Mouse (Mus musculus) heart, embryonic 13.5 days (tissue): ENCODE results near the gene Pik3cb. TPM values are rescaled to one million over a fixed set of nuclear protein-coding genes. Genes with fewer than 3 reads are reported as not detected.

ENCODE experiments used
- ATAC-seq: fragments of 200-750 bp; cut with Nextera tagmentation; 2 replicates; pipeline ENCODE4 v1.8.0; 2017; ENCODE audit warnings: moderate TSS enrichment; ENCODE audit not compliant: insufficient number of reproducible peaks, low FRiP score, low TSS enrichment; ENCODE audit errors: extremely low read depth
- H3K27ac ChIP-seq: fragments of 300-500 bp; sonication (generic); replicated peaks from 2 replicates; pipeline ENCODE4 v1.5.1; 2015; ENCODE audit warnings: moderate library complexity, mild to moderate bottlenecking, inconsistent platforms
- H3K27me3 ChIP-seq: fragments of 300-500 bp; sonication (generic); replicated peaks from 2 replicates; pipeline ENCODE4 v1.6.1; 2015; ENCODE audit warnings: mild to moderate bottlenecking, inconsistent platforms
- H3K36me3 ChIP-seq: fragments of 300-500 bp; sonication (generic); 2 replicates; pipeline ENCODE4 v1.6.1; 2015; ENCODE audit warnings: mild to moderate bottlenecking, inconsistent platforms
- H3K4me1 ChIP-seq: fragments of 300-500 bp; sonication (generic); 2 replicates; pipeline ENCODE4 v1.6.1; 2015; ENCODE audit warnings: inconsistent platforms
- H3K4me2 ChIP-seq: fragments of 300-500 bp; sonication (generic); 2 replicates; pipeline ENCODE4 v1.6.1; 2015; ENCODE audit warnings: inconsistent platforms, mild to moderate bottlenecking, moderate library complexity
- H3K4me3 ChIP-seq: fragments of 300-500 bp; sonication (generic); 2 replicates; pipeline ENCODE4 v1.5.1; 2015; ENCODE audit warnings: moderate library complexity, mild to moderate bottlenecking, inconsistent platforms
- H3K9ac ChIP-seq: fragments of 300-500 bp; sonication (generic); 2 replicates; pipeline ENCODE4 v1.6.1; 2015; ENCODE audit warnings: inconsistent platforms, mild to moderate bottlenecking, moderate library complexity
- H3K9me3 ChIP-seq: fragments of 300-500 bp; sonication (generic); 2 replicates; pipeline ENCODE4 v1.6.1; 2016; ENCODE audit warnings: inconsistent platforms
- WGBS: fragments of 180-500 bp; shearing (Covaris S2); methylation state at CpG from one replicate; pipeline ENCODE4 v1.1.7; 2015; ENCODE audit warnings: mixed read lengths; 5-methylcytosine and 5-hydroxymethylcytosine counted together
- polyA plus RNA-seq: library from polyadenylated mRNA; unstranded; fragments of >200 nt; fragmentation: Nextera tagmentation; extraction: Ambion mirVana; gene quantifications from 2 replicates; pipeline ENCODE4 v1.2.1, GENCODE M21; 2015

Pik3cb gene
- polyA plus RNA-seq, 1 experiment from 2014 or later, result 1.8 TPM

DNA sequence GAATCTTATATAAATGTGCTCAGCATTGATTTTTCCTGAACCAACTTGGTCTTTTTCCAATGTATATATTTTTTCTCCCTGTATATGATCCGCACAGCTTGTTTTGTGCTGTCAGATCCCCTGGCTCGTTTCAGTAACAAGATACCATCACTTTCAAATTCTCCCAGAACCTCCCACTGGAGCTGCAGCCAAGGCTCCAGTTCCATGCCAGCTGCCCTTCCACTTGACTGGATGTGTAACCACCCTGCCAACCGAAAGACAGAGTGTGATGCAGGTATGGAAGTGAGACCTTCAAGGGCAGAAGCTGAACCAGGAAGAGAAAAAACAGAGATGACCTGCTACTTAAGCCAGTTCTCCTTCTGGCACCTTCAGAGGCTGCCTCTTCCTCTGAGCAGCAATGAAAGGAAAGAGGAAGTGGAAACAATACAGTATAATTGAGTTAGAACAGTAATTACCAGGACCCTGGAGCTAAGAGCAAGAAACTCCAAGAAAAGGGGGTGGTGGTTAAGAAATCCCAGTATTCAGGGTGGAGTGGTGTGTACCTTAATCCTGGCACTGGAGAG lies 24.3 kb upstream of the Pik3cb start:
- Histone ChIP-seq H3K27me3 (peaks cover 27% of the 10 kb centered on the region), H3K4me1 (0 out of 2 replicates have a peak, but pooled peaks cover 4% of the 10 kb centered on the region), H3K4me2 (no peak overlapping the region), H3K27ac (no peak overlapping the region), H3K36me3 (no peaks in the 10 kb centered on the region), H3K9me3 (no peaks in the 10 kb centered on the region), H3K9ac (no peak overlapping the region), H3K4me3 (no peak overlapping the region)
- 50% methylated on average over 3 of the region's 3 CpGs for WGBS
- ATAC-seq, result no peak

GRCm38 (mm10) chr9:99164148-99164503 lies 23.7 kb upstream of the Pik3cb start:
- Histone ChIP-seq H3K9ac (no peak overlapping the region), H3K36me3 (no peaks in the 10 kb centered on the region), H3K4me3 (no peak overlapping the region), H3K27me3 (peaks cover 27% of the 10 kb centered on the region), H3K9me3 (no peaks in the 10 kb centered on the region), H3K4me1 (0 out of 2 replicates have a peak, but pooled peaks cover 4% of the 10 kb centered on the region), H3K27ac (no peak overlapping the region), H3K4me2 (no peak overlapping the region)
- WGBS, result 59% methylated on average over 9 of the region's 9 CpGs
- no peak for ATAC-seq

DNA sequence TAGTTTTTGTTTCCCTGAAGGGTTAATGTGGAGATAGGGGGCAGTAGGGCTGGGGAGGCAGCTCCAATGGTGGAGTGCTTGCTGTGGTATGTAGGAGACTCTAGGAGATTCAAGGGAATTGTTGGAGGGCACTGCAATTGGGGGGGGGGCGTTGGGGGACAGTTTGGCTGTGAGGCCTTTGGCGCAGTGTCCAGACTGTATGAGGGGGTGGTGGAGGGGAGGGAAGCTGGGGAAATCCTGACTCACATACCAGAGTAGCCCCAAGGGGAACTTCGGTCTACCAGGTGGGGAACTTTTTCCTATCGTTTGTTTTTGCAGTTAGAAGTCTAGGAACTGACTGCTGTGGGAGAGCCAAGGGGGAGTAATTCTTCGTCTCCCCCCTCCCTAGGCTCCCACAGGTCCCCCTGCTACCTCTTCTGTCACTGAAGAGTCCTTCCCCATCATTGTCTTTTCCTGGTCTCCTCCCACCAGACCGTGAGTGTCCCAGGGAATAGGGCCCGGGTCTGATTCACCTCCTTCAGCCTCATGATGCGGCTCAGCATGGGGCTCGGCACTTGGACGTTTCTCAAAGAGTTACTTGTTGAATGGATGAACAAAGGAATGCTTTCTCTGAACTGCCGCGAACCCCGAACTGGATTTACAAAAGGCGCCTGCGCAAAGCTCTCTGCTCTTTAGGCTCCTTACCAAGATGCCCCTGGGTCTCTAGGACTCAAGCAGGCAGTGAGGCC lies 23.2 kb upstream of the Pik3cb start:
- H3K27ac ChIP-seq, result no peak overlapping the region
- no peak for ATAC-seq
- H3K27me3 ChIP-seq, result peaks cover 27% of the 10 kb centered on the region
- H3K4me2 ChIP-seq, result 0 out of 2 replicates have a peak overlapping the region, but pooled peaks have one; percentile 7
- H3K9ac ChIP-seq, result no peak overlapping the region
- 39% methylated on average over 15 of the region's 15 CpGs for WGBS
- H3K36me3 ChIP-seq, result no peaks in the 10 kb centered on the region
- peaks cover 7% of the 10 kb centered on the region for H3K4me1 ChIP-seq
- H3K9me3 ChIP-seq, result no peaks in the 10 kb centered on the region
- no peak overlapping the region for H3K4me3 ChIP-seq

DNA sequence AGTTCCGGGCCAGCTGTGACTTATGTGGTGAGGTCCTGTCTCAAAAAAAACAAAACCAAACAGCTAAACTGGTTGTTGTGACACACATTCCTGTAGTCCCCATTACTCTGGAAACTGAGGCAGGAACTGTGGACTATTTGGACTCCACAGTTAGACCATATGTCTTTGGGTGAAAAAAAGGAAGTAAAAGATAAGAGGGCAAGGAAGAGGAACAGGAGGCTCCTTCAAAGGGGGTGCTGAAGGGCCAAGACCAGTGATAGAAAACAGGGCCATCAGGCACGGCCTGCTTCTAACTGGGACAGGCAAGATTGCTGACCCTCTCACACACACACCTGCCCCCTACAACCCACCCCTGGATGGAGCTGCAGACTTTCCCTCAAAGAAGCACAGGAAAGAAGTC lies 22.4 kb upstream of the Pik3cb start:
- Histone ChIP-seq H3K4me3 (no peak overlapping the region), H3K4me1 (peaks cover 14% of the 10 kb centered on the region), H3K9me3 (no peaks in the 10 kb centered on the region), H3K36me3 (no peaks in the 10 kb centered on the region), H3K27me3 (peaks cover 27% of the 10 kb centered on the region), H3K4me2 (no peak overlapping the region), H3K9ac (no peak overlapping the region), H3K27ac (no peak overlapping the region)
- WGBS, result 63% methylated on average over 2 of the region's 2 CpGs
- ATAC-seq, result no peak

DNA sequence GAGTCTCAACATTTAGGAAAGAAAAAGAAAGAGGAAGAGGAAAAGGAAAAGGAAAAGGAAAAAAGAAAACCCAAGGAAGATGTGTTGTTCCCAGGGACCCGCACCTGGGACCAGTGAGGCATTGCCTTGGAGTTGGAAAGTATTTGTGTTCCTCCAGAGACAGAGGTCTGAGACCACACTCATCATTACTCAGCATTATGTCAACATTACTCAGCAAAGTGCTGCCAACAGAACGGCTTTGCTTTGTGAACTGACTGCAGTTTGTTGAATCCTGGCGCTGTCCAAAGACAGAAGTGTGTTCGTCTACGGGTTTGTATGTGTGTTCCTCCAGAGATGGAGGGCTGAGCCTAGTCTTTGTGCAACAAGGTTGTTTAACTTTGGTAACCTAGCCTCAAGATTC lies 20.4 kb upstream of the Pik3cb start:
- peak; percentile 72 for ATAC-seq
- 82% methylated on average over 5 of the region's 5 CpGs for WGBS

GRCm38 (mm10) chr9:99159932-99160331 lies 19.5 kb upstream of the Pik3cb start:
- Histone ChIP-seq H3K9ac (no peak overlapping the region), H3K27me3 (peaks cover 28% of the 10 kb centered on the region), H3K36me3 (no peaks in the 10 kb centered on the region), H3K27ac (no peak overlapping the region), H3K4me3 (no peak overlapping the region), H3K4me2 (no peak overlapping the region), H3K4me1 (peaks cover 18% of the 10 kb centered on the region), H3K9me3 (no peaks in the 10 kb centered on the region)
- ATAC-seq, result 0 out of 2 replicates have a peak, but pooled peaks have one; percentile 51
- WGBS, result 77% methylated on average over 5 of the region's 5 CpGs

More for the DNA sequence above, 20.4 kb upstream of the Pik3cb start:
- H3K9me3 ChIP-seq, result no peaks in the 10 kb centered on the region
- no peak overlapping the region for H3K9ac ChIP-seq
- no peaks in the 10 kb centered on the region for H3K36me3 ChIP-seq
- no peak overlapping the region for H3K4me3 ChIP-seq
- peaks cover 21% of the 10 kb centered on the region for H3K27me3 ChIP-seq
- H3K4me2 ChIP-seq, result no peak overlapping the region
- H3K27ac ChIP-seq, result no peak overlapping the region
- H3K4me1 ChIP-seq, result peaks cover 18% of the 10 kb centered on the region

DNA sequence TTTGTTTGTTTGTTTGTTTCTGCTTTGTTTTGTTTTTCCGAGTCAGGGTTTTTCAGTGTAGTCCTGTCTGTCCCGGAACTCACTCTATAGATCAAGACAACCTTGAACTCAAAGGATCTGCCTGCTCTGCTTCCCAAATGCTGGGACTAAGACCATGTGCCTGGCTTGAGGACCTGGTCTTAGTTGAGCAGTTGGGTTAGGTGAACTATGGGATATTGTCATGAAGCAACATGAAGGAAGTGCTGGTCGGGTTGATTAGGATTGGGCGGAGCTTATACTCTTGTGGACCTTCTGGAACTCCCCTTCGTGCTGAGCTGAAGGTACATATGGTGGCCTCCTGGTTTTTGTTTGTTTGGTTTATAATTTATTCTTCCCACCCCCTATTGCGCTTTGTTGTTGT lies 18.3 kb upstream of the Pik3cb start:
- 68% methylated on average over 6 of the region's 6 CpGs for WGBS
- ATAC-seq, result no peak
- Histone ChIP-seq H3K9me3 (no peaks in the 10 kb centered on the region), H3K9ac (no peak overlapping the region), H3K27ac (no peak overlapping the region), H3K27me3 (peaks cover 23% of the 10 kb centered on the region), H3K36me3 (no peaks in the 10 kb centered on the region), H3K4me1 (peaks cover 18% of the 10 kb centered on the region), H3K4me2 (0 out of 2 replicates have a peak overlapping the region, but pooled peaks have one; percentile 45), H3K4me3 (no peak overlapping the region)

- H3K9ac ChIP-seq, result no peak overlapping the region
- H3K4me2 ChIP-seq, result peak overlapping the region; percentile 45
- no peak overlapping the region for H3K4me3 ChIP-seq
- no peak for ATAC-seq
- no peaks in the 10 kb centered on the region for H3K36me3 ChIP-seq
- no peaks in the 10 kb centered on the region for H3K9me3 ChIP-seq
- H3K4me1 ChIP-seq, result peaks cover 14% of the 10 kb centered on the region
- peaks cover 23% of the 10 kb centered on the region for H3K27me3 ChIP-seq
- no peak overlapping the region for H3K27ac ChIP-seq
- 22% methylated on average over 7 of the region's 7 CpGs for WGBS
Observed at GRCm38 (mm10) chr9:99158203-99158632, 17.8 kb upstream of the Pik3cb start.

DNA sequence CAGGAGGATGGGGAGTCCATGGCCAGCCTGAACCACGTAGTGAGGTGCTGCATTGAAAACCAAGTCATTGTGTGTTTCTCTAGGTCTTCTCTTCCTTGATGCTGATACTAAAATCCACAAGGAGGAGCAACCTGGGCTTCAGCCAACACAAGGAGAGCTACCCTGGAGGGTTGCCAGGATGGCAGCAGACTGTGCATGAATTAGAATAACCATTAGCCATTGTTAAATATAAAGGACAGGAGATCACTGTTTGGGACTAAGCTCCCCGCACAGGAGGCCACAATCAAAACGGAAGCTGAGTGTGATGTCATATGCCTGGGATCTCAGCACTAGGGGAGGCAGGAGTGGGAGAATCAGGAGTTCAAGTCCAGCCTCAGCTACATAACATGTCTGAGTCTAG lies 13.2 kb upstream of the Pik3cb start:
- Histone ChIP-seq H3K9ac (no peak overlapping the region), H3K9me3 (no peaks in the 10 kb centered on the region), H3K27ac (no peak overlapping the region), H3K4me2 (no peak overlapping the region), H3K36me3 (no peaks in the 10 kb centered on the region), H3K27me3 (peaks cover 17% of the 10 kb centered on the region), H3K4me3 (no peak overlapping the region), H3K4me1 (peaks cover 12% of the 10 kb centered on the region)
- WGBS, result 41% methylated on average over 3 of the region's 3 CpGs
- no peak for ATAC-seq

DNA sequence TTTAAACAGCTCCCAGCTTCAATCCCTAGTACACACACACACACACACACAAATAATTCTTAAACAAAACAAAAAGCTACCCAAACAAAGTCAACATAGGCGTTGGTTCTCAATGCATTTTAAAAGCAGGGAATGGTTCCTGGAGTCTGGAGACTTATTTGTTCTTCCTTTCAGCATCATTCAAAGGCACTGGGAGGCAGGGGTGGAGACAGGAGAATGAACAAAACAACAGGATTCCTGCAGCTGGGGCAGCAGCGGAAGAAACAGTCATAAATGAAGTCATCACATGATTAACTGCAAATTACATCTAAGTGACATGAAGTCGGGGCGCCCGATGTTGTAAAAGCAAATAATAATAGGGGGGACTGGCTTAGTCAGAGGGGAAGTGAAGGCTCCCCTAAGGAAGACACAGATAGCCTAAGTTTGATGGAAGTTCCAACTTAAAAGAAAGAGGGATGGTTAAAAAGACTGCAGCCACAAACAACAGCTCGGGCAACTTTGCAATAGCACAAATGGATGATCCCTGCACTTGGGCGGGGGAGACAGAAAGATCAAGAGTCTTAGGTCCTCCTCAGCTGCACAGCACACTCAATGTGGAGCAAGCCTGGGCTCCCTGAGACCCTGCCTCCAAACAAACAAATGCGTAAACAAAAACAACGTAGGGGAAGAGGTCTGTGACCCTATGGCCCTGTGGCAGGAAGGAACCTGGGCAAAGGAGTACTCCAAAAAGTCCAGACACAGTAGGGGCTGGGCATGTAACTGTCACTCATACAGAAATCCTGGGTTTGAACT lies 12.5 kb upstream of the Pik3cb start:
- Histone ChIP-seq H3K27ac (no peak overlapping the region), H3K9me3 (no peaks in the 10 kb centered on the region), H3K4me3 (no peak overlapping the region), H3K9ac (no peak overlapping the region), H3K4me2 (no peak overlapping the region), H3K4me1 (peaks cover 4% of the 10 kb centered on the region), H3K36me3 (no peaks in the 10 kb centered on the region), H3K27me3 (peaks cover 17% of the 10 kb centered on the region)
- 60% methylated on average over 9 of the region's 9 CpGs for WGBS
- ATAC-seq, result no peak

- Histone ChIP-seq H3K36me3 (no peaks in the 10 kb centered on the region), H3K9ac (no peak overlapping the region), H3K4me2 (no peak overlapping the region), H3K4me1 (peaks cover 20% of the 10 kb centered on the region), H3K27me3 (0 out of 2 replicates have a peak, but pooled peaks cover 3% of the 10 kb centered on the region), H3K27ac (no peak overlapping the region), H3K9me3 (no peaks in the 10 kb centered on the region), H3K4me3 (no peak overlapping the region)
- WGBS, result 73% methylated on average over 27 of the region's 27 CpGs
- ATAC-seq, result no peak
Observed at GRCm38 (mm10) chr9:99146855-99147735, 6.7 kb upstream of the Pik3cb start.
